Mouse (Mus musculus) frontal cortex, postnatal 36 days (tissue): ENCODE results near the gene Gm21190.
"Not testable (repeated sequence)": the region's sequence is repeated elsewhere in the genome, so short reads cannot be mapped to it uniquely, and the experiment has no call there.

ENCODE experiments used
- DNase-seq, 2 experiments: peaks; one replicate each; pipeline ENCODE4 v3.0.0; 2022; ENCODE audit warnings: low spot score in 2 of 2

The Gm21190 gene

DNA sequence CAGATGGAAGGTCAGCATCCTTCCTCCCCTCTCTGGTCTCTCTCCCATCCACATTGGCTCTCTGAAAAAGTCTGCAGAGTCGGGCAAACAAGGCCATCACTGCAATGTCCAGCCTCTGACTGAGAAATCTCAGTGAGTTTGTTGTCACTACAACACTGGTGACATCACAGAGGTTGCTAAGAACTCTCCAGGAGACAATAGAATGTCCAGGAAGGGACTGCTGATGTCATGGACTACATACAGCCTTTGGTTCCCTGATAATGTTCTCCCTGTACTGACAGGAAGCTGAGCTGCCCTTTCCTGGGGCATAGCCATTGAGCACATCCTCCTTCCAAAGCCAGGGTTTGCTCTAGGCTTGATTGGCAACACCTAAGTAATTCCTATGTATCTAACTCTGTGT lies at the start of gene Gm21190:
Gm21190 (minus strand) TSS at position 101 of the 400 bp plus-strand sequence.
- DNase-seq, result not testable (repeated sequence)

DNA sequence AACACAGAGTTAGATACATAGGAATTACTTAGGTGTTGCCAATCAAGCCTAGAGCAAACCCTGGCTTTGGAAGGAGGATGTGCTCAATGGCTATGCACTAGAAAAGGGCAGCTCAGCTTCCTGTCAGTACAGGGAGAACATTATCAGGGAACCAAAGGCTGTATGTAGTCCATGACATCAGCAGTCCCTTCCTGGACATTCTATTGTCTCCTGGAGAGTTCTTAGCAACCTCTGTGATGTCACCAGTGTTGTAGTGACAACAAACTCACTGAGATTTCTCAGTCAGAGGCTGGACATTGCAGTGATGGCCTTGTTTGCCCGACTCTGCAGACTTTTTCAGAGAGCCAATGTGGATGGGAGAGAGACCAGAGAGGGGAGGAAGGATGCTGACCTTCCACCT lies 48.0 kb upstream of the Gm21190 start, which contains the start of gene Gm21083:
Gm21083 (plus strand) TSS at position 301 of the 400 bp plus-strand sequence.
- not testable (repeated sequence) for DNase-seq

DNA sequence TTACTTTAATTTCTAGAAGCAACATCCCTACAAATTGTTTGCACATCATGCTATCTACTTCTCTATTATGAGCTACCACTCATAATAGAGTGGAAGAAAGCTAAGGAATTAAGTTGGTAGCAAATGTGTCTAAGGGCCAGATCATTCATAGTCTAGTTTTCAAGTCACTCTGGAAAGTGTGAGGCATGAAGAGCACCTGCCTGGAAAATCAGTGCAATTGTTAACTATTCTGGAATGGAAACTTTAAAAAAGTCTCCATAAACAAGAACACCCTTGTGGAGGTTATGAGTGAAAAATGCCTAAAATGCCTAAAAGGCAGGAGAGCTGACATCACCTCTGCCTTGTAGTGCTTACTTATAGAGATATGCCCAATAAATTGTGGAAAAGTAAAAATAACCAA lies 44.7 kb upstream of the Gm21190 start:
- DNase-seq, result not testable (repeated sequence)

DNA sequence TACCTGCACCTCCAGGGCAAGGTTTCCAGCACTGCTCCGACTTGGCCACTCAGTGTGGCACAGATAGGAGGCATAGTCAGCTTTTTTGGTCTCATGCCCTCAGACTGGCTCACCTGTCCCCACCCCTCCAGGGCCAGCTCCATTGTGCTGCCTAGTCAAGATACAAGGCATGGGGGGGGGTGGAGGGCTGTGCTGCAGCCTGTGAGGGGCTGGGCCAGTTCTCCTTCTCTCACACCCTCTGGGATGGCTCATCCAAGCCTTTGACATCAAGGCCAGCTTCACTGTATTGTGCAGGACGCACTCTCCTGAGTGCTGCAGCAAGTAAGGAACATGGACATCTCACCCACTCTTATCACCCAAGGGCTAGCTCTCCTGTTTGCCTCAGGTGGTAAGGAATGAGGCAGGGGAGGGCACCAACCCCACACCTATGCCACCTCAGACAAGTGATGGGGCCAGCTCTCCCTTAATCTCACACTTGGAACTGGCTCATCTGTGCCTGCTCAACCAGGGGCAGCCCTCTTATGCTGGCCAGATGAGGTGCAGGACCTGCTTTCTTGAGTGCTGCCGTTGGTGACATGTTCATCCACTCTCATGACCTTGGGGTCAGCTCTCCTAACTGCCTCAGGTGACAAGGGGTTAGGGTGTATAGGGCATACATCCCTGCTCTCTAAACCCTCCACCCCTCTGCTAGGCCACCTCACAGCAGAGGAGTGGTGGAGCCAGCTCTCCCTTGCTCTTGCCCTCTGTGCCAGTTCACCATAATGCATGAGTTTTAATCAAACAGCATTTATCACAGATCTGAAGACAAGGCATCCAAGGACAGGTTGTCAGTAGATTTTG lies 32.6 kb upstream of the Gm21190 start:
- not testable (repeated sequence) for DNase-seq

DNA sequence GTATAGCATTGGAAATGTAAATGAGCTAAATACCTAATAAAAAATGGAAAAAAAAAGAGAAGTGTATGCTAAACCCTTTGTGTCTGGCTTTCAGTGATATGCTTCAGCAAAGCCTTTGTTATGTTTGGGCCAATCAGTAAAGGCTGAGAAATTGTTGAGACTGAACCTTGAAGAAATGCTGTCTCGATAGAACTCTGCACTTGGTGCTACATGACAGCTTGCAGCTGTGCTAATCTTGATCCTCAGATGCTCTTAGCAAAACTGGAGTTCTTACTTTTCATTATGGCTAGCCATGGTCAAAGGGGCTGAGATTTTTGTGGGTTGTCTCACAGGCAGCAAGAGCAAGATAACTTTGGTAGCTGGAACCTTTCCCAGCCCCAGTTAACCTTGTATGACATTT lies 29.6 kb upstream of the Gm21190 start:
- not testable (repeated sequence) for DNase-seq

DNA sequence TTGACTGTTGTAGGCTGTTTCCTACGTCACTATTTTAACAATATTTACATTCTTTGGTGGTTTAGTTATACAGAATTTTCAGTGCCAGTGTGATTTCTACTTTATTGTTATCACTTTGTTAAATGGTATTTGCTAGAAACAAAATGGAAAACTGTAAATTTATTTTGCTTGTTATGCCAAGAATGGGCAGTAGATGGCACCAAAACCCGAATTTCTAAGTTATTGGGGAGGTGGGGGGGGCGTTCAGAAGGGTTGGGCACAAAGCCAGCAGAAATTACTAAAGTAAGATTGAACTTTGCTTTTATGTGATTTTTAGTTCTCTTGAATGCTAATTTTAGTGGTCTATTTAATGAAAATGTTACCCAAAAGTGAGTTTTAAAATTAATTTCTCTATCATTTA lies 20.6 kb upstream of the Gm21190 start:
- DNase-seq, result not testable (repeated sequence)

DNA sequence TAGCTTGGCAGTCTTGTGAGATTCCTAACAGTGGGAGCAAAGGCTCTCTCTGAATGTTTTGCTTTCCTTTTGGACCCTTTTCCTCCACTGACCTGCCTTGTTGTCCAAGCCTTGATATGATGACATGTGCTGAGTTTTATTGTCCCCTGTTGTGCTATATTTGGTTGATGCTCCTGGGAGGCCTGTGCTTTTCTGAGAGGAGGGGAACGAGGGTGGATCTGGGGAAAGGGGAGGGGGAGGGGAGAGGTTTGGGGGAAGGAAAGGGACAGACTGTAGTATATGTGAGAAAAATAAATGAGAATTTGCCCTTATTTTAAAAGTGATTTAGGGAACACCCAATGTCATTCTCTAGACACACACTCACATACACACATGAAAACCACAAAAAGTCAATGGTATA lies 20.1 kb upstream of the Gm21190 start:
- not testable (repeated sequence) for DNase-seq

DNA sequence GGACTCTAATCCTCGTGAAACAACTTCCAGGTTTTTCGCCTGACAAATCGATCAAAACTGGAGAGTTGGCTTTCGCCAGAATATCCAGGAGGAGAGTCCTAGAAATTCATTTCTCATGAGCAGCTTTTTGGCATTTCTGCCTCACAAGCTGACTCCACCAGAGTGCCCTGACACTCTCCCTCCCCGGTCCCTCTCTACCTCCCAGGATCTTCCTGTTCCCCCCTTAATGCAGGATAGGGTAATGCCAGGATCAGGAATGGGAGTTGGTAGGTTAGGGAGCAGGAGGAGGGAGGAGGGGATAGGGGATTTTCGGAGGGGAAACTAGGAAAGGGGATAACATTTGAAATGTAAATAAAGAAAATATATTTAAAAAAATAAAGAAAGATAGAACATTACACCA lies 19.6 kb upstream of the Gm21190 start:
- DNase-seq, result not testable (repeated sequence)

DNA sequence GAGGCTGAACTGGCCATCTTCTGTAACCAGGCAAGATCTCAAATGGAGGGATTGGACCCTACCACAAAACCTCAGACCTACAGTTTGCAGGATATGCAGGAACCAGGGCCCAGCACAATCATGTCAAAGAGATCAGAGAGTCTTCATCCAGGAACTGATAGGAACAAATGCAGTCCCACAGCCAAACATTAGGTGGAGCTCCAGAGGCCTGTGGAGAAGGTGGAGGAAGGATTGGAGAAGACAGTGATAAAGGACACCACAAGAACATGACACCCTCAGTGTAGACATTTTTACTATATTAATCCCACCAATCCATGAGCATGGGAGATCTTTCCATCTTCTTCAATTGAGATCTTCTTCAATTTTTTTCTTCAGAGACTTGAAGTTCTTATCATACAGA lies 6.6 kb downstream of the Gm21190 start:
- peak in 1 of 2 experiments; percentile 8 for DNase-seq

DNA sequence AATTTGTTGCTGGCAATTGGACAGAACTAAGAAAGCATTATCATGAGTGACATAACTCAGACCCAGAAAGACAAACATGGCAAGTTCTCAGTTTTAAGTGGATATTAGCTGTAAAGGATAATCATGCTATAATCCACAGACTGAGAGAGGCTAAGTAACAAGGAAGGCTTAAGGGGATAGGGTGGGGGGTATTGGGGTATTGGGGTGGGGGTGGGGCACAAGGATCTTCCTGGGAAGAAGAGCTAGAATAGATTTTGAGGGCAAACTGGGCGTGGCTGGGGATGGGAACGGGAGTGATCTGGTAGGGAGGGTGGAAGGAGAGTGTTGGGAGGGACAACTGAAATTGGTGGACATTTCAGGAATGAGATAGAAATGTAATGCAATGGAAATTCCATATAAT lies 7.0 kb downstream of the Gm21190 start:
- DNase-seq, result not testable (repeated sequence)

DNA sequence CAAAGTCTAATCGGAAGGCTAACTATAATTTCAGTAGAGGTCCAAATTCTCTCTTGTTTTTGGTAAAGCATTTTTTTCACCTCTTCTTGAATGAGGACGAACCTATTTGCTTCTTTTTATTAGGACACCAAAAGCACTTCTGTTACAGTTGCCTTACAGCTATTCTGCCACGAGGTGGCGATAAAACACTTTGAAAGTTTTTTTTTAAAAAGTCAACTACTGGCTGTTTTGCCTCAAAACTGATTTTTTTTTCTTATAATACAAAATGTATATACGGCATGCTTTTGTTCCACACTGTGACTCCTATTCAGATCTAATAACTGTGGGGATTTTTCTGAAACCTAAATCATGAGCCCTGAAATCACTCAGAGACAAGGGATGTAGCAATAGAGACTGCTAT lies 8.6 kb downstream of the Gm21190 start:
- peak in 1 of 2 experiments; percentile 29 for DNase-seq

DNA sequence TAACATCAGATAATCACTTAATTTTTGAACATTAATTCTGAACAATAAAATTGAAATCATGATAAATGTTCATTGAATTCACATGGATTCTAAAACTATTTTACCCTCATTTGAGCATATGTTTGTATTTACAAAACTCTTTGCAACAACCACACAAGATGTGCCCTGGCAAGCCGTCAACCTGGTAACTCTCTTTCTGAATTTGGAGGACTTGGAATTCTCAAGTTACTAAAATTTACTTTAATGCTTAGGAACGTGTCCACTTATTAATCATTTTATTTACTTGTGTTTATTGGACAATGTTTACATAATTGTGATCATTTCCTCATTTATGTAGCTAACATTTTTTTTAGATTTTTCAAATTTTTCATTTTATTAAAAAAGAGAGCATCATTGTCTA lies 11.9 kb downstream of the Gm21190 start:
- DNase-seq, result not testable (repeated sequence)

DNA sequence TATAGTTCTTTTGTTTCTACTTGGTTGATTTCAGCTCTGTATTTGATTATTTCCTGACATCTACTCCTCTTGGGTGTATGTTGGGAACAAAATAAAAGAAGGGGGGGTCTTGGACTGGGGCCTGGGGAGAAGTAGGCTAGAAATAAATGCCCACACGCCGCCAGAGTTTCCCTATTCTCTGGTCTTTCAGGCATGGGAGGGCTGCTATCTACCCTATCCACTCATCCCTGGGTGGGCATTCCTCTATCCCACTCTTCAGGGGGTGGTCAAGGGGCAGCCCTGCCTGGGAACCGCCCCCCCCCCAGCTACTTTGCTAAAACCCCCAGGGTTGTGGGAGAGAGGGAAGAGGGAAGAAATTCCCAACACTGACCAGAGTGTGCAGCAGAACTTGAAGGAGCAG lies 16.8 kb downstream of the Gm21190 start:
- not testable (repeated sequence) for DNase-seq

DNA sequence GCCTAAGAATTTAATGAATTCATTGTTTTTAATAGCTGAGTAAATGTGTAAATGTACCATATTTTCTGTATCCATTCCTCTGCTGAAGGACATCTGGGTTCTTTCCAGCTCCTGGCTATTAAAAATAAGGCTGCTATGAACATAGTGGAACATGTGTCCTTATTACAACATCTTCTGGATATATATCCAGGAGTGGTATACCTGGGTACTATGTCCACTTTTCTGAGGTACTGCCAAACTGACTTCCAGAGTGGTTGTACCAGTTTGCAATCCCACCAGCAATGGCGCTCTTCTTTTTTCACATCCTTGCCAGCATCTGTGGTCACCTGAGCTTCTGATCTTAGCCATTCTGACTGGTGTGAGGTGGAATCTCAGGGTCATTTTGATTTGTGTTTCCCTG lies 19.1 kb downstream of the Gm21190 start:
- not testable (repeated sequence) for DNase-seq

DNA sequence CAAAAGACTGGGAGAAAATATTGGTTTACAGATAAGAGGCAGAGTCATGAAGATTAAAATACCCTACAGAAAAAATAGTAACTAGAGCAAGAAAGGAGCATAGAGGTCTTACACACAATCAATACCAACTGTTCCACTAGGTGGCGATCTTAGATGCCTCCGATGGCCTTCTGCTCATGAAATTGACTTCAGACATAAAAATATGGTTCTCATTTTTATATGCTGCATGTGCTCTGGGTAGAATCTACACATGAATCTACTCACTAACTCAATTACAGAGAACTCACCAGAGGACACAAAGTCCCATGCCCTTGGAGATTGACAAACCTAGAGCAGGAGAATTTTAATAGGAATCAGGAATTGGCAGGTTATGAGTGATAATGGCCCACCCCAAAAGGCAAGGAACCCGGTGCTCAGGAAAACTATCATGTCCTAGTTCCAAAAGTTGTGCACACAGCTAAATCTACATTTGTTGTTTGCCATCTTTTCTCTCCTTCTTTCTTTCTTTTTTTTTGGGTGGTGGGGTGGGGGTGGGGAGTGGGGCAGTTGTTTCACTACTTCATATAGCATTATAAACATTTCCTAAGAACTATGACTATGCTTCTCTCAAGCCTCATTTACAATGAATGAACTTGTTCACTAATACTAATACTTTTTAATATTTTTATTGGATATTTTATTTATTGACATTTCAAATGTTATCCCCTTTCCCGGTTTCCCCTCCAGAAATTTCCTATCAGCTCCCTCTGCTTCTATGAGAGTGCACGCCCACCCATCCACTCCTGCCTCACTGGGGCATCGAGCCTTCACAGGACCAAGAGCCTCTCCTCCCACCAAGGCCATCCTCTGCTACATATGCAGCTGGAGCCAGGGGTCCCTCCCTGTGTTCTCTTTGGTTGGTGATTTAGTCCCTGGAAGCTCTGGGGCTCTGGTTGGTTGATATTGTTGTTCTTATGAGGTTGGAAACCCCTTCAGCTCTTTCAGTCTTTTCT lies 20.3 kb downstream of the Gm21190 start:
- not testable (repeated sequence) for DNase-seq

DNA sequence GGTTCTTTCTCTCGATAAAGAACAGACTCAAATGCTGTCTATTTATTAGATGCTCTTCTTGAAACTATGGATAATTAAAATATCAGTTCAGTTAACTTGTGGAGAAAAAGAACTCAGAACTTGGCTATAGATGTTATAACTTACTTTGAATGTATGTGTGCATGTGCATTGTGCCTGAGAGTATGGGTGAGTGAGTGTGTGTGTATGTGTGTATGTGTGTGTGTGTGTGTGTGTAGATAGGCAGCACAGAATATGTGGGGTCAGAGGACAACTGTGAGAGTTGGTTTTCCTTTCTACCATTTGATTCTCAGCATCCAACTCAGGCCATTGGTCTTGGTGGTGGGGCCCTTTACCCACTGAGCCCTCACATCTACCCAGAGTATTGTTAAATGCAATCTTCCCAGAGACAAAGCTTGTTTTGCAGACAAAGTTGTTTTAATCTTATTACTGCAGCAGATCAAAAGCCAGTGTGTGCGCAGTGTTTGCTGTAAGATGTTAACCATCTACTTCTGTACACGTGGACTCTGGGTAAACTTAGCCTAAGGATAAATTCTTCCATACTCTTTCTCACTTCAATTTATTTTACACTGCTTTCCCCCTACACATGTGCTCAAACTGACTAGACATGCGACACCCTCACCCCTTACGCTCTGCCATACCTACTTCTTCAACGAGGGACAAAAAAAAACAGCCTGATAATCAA lies 21.1 kb downstream of the Gm21190 start:
- not testable (repeated sequence) for DNase-seq

DNA sequence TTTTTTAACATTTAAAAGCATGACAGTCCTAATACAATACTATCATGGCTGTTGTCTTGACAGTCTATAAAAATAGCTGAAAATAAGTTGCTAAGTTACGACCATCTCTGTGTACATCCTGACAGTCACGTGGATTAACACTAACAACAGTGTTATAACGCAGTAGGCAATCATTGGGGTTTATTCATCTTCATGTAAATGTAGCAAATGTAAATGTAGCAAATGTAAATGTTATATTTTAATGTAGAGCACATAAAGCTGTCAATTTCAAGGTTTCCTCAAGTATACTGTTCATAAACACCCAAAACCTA lies 21.8 kb downstream of the Gm21190 start:
- no peak for DNase-seq

DNA sequence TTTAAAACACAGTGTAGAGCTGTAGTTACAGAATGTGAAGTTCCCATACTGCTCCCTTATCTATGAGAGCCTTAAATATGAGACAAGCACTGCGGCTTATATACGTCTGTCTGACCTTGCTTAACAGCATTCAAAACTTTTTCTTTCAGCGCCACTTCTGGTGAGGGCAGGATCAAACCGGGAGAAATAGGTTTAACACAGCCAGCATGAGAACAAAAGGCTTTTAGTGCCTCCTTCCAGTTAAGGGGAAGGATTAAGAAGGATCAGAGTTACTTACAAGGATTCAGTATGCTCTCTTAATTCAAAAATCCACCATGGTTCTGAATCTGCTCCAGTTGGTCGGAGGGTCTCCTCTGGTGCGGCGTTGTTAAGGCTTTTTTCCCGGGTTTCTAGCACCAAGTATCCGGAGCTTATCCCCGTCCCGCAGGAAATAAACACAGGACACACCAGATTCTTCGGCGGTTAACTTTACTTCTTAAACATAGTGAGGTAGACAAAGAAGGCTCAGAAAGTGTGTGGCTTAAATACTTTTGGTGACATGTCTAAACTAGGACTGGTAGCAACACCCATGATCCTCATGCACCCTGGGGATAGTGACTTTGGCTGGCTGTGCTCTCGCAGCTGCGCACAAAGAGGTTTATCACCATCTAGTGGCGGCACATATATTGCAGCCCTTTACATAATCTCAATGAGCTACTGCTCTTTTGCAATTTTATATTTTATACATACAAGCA lies 22.3 kb downstream of the Gm21190 start:
- DNase-seq, result peak in 1 of 2 experiments; percentile 58

DNA sequence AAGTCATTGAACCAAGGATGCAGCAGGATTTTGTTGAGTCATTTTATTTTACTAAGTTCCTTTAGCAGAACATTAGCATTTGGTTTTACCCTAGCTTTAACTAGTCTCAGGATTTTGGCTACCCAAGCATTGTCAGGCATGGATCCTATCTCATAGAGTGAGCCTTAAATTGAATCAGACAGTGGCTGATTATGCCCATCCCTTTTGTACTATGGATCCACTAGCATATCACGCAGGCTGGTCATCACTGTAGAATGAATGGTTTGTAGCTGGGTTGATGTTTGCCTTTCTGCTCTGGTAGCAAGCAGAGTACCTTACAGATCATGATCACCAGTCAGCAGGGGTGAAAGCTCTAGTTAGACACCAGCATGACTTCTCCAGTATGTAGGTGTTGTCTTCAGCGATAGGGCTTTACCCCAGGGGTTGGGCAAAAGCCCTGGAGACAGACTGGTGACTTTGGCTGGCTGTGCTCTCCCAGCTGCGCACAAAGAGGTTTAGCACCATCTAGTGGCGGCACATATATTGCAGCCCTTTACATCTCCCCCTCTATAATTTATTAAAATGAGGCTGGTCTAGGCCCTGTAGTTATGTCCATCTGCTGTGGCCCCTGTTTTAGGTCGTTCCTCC lies 30.1 kb downstream of the Gm21190 start:
- peak; percentile 21 to 39 for DNase-seq

DNA sequence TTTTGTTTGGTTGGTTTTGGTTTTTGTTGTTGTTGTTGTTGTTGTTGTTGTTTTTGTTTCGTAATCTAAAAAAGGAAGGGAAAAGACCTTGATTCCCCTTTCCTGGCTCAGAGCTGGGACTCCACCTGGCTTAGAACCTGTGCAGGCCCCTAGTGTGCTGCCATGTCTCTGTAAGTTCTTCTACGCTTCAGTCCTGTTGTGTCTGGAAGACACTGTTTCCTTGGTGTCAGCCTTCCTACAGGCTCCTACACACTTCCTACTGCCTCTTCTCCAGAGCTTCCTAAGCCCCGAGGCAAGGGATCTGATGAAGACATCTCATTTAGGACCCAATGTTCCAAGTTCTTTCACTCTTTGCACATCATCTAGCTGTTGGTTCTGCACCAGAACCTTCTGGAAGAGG lies 30.7 kb downstream of the Gm21190 start:
- DNase-seq, result not testable (repeated sequence)

DNA sequence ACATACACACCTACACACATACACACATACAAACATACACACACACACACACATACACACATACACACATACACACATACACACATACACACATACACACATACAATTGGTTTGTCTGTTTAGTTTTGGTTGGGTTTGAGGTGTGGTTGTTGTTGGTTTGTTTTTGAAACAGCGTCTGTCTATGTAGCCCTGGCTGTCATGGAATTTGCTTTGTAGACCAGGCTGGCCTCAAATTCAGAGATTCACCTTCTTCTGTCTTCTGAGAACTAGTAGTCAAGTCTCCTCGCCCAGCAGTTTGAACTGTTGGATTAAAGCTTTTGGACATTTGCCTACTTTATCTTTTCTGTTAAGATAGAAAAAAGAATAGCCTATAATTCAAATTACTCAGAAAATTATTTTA lies 38.1 kb downstream of the Gm21190 start:
- not testable (repeated sequence) for DNase-seq
